Mouse (Mus musculus) stomach, embryonic 14.5 days (tissue): ENCODE data around the gene Ets2. TPM values are rescaled to one million over a fixed set of nuclear protein-coding genes. Genes with fewer than 3 reads are reported as not detected.

ENCODE experiments used
- ATAC-seq: fragments of 200-750 bp; cut with Nextera tagmentation; 2 replicates; pipeline ENCODE4 v1.8.0; 2017; ENCODE audit warnings: low read depth, moderate TSS enrichment; ENCODE audit not compliant: insufficient number of reproducible peaks, insufficient read depth, low FRiP score
- H3K27ac ChIP-seq: fragments of 300-500 bp; sonication (generic); 2 replicates; pipeline ENCODE4 v1.5.1; 2014; ENCODE audit warnings: mild to moderate bottlenecking, low read length, moderate library complexity, mixed read lengths
- H3K27me3 ChIP-seq: fragments of 300-500 bp; sonication (generic); 2 replicates; pipeline ENCODE4 v1.6.1; 2014; ENCODE audit warnings: low read length, control low read depth, mixed read lengths; ENCODE audit not compliant: control insufficient read depth, insufficient read depth
- H3K36me3 ChIP-seq: fragments of 300-500 bp; sonication (generic); 2 replicates; pipeline ENCODE4 v1.6.1; 2014; ENCODE audit warnings: mild to moderate bottlenecking, control low read depth, low read length, moderate library complexity, mixed read lengths; ENCODE audit not compliant: control insufficient read depth, insufficient read depth
- H3K4me1 ChIP-seq: fragments of 300-500 bp; sonication (generic); 2 replicates; pipeline ENCODE4 v1.6.1; 2014; ENCODE audit warnings: low read length, control low read depth, mixed read lengths; ENCODE audit not compliant: control insufficient read depth, insufficient read depth
- H3K4me2 ChIP-seq: fragments of 300-500 bp; sonication (generic); replicated peaks from 2 replicates; pipeline ENCODE4 v1.6.1; 2014; ENCODE audit warnings: low read depth, low read length, control low read depth
- H3K4me3 ChIP-seq: fragments of 300-500 bp; sonication (generic); 2 replicates; pipeline ENCODE4 v1.5.1; 2014; ENCODE audit warnings: low read depth, low read length, control low read depth
- H3K9ac ChIP-seq: fragments of 300-500 bp; sonication (generic); replicated peaks from 2 replicates; pipeline ENCODE4 v1.6.1; 2014; ENCODE audit warnings: low read depth, mild to moderate bottlenecking, control low read depth, low read length, moderate library complexity, mixed read lengths
- H3K9me3 ChIP-seq: fragments of 300-500 bp; sonication (generic); 2 replicates; pipeline ENCODE4 v1.6.1; 2016; ENCODE audit warnings: low read depth, low read length, control low read depth; ENCODE audit not compliant: control insufficient read depth
- WGBS: fragments of 180-500 bp; shearing (Covaris S2); extraction: QIAGEN DNeasy Blood & Tissue Kit; methylation state at CpG from one replicate; pipeline ENCODE4 v1.1.7; 2014; 5-methylcytosine and 5-hydroxymethylcytosine counted together
- polyA plus RNA-seq: library from polyadenylated mRNA; unstranded; fragments of >200 nt; fragmentation: Nextera tagmentation; extraction: Ambion mirVana; gene quantifications from 2 replicates; pipeline ENCODE4 v1.2.1, GENCODE M21; 2014

Gene Ets2
- polyA plus RNA-seq, 1 experiment from 2014 or later = 37.9 TPM

GRCm38 (mm10) chr16:95665472-95666131, 36.3 kb upstream of the Ets2 start:
- no peaks in the 10 kb centered on the region for H3K9me3 ChIP-seq

GRCm38 (mm10) chr16:95666288-95666687, 35.6 kb upstream of the Ets2 start:
- Histone ChIP-seq H3K4me1 (0 out of 2 replicates have a peak, but pooled peaks cover 4% of the 10 kb centered on the region), H3K27ac (no peak overlapping the region), H3K4me3 (no peak overlapping the region), H3K9me3 (no peaks in the 10 kb centered on the region), H3K36me3 (no peaks in the 10 kb centered on the region), H3K4me2 (no peak overlapping the region), H3K9ac (no peak overlapping the region), H3K27me3 (no peaks in the 10 kb centered on the region)
- 93% methylated on average over 10 of the region's 10 CpGs for WGBS
- no peak for ATAC-seq

More at GRCm38 (mm10) chr16:95665472-95666131, 36.3 kb upstream of the Ets2 start:
- H3K9ac ChIP-seq = no peak overlapping the region
- H3K4me2 ChIP-seq = no peak overlapping the region
- WGBS = 63% methylated on average over 6 of the region's 6 CpGs
- no peak overlapping the region for H3K4me3 ChIP-seq
- no peak for ATAC-seq
- no peak overlapping the region for H3K27ac ChIP-seq
- no peaks in the 10 kb centered on the region for H3K27me3 ChIP-seq
- 0 out of 2 replicates have a peak, but pooled peaks cover 4% of the 10 kb centered on the region for H3K4me1 ChIP-seq
- H3K36me3 ChIP-seq = no peaks in the 10 kb centered on the region

GRCm38 (mm10) chr16:95667395-95668150, 34.3 kb upstream of the Ets2 start:
- 0 out of 2 replicates have a peak, but pooled peaks cover 4% of the 10 kb centered on the region for H3K4me1 ChIP-seq
- no peak overlapping the region for H3K9ac ChIP-seq

GRCm38 (mm10) chr16:95668151-95668993, 33.5 kb upstream of the Ets2 start:
- H3K27me3 ChIP-seq = no peaks in the 10 kb centered on the region
- H3K4me1 ChIP-seq = 0 out of 2 replicates have a peak, but pooled peaks cover 4% of the 10 kb centered on the region
- no peaks in the 10 kb centered on the region for H3K9me3 ChIP-seq
- no peak overlapping the region for H3K27ac ChIP-seq
- 36% methylated on average over 19 of the region's 19 CpGs for WGBS
- ATAC-seq = peak; percentile 18; the same call in 1 of the 2 replicates
- H3K4me3 ChIP-seq = no peak overlapping the region
- H3K4me2 ChIP-seq = no peak overlapping the region
- no peaks in the 10 kb centered on the region for H3K36me3 ChIP-seq
- H3K9ac ChIP-seq = no peak overlapping the region; the same call in 1 of the 2 replicates

More at GRCm38 (mm10) chr16:95667395-95668150, 34.3 kb upstream of the Ets2 start:
- H3K4me3 ChIP-seq = no peak overlapping the region
- no peak for ATAC-seq
- H3K36me3 ChIP-seq = no peaks in the 10 kb centered on the region
- H3K27ac ChIP-seq = no peak overlapping the region
- no peaks in the 10 kb centered on the region for H3K27me3 ChIP-seq
- WGBS = 50% methylated on average over 11 of the region's 11 CpGs
- no peak overlapping the region for H3K4me2 ChIP-seq
- no peaks in the 10 kb centered on the region for H3K9me3 ChIP-seq

- Histone ChIP-seq H3K9me3 (no peaks in the 10 kb centered on the region), H3K27me3 (no peaks in the 10 kb centered on the region), H3K4me3 (no peak overlapping the region), H3K4me1 (peaks cover 16% of the 10 kb centered on the region; the same call in 1 of the 2 replicates), H3K36me3 (no peaks in the 10 kb centered on the region), H3K4me2 (peak overlapping the region; percentile 32), H3K9ac (no peak overlapping the region; the same call in 1 of the 2 replicates), H3K27ac (peak overlapping the region; percentile 84)
- 41% methylated on average over 5 of the region's 5 CpGs for WGBS
- ATAC-seq = peak; percentile 64
Measured at GRCm38 (mm10) chr16:95674452-95674921, 27.4 kb upstream of the Ets2 start.

- no peaks in the 10 kb centered on the region for H3K27me3 ChIP-seq
- peak; percentile 75 for ATAC-seq
- H3K4me2 ChIP-seq = no peak overlapping the region
- H3K4me3 ChIP-seq = no peak overlapping the region
- H3K27ac ChIP-seq = peak overlapping the region; percentile 72; the same call in 1 of the 2 replicates
- no peaks in the 10 kb centered on the region for H3K9me3 ChIP-seq
- WGBS = 47% methylated on average over 11 of the region's 11 CpGs
- H3K9ac ChIP-seq = no peak overlapping the region
- peaks cover 16% of the 10 kb centered on the region; the same call in 1 of the 2 replicates for H3K4me1 ChIP-seq
- H3K36me3 ChIP-seq = no peaks in the 10 kb centered on the region
Measured at GRCm38 (mm10) chr16:95675212-95675611, 26.7 kb upstream of the Ets2 start.

- no peak overlapping the region for H3K4me2 ChIP-seq
- no peaks in the 10 kb centered on the region for H3K9me3 ChIP-seq
- H3K4me3 ChIP-seq = no peak overlapping the region
- 86% methylated on average over 3 of the region's 3 CpGs for WGBS
- peaks cover 16% of the 10 kb centered on the region; the same call in 1 of the 2 replicates for H3K4me1 ChIP-seq
- ATAC-seq = no peak
- H3K27me3 ChIP-seq = no peaks in the 10 kb centered on the region
- H3K36me3 ChIP-seq = no peaks in the 10 kb centered on the region
- no peak overlapping the region for H3K9ac ChIP-seq
- H3K27ac ChIP-seq = no peak overlapping the region
Measured at GRCm38 (mm10) chr16:95676668-95677067, 25.2 kb upstream of the Ets2 start.

- WGBS = 76% methylated on average over 6 of the region's 6 CpGs
- no peak overlapping the region for H3K27ac ChIP-seq
- no peaks in the 10 kb centered on the region for H3K4me1 ChIP-seq
- ATAC-seq = peak; percentile 81; the same call in 1 of the 2 replicates
- H3K4me3 ChIP-seq = no peak overlapping the region
- H3K9me3 ChIP-seq = no peaks in the 10 kb centered on the region
- no peaks in the 10 kb centered on the region for H3K27me3 ChIP-seq
- no peak overlapping the region for H3K9ac ChIP-seq
- H3K4me2 ChIP-seq = no peak overlapping the region
- no peaks in the 10 kb centered on the region for H3K36me3 ChIP-seq
Measured at GRCm38 (mm10) chr16:95682431-95682892, 19.4 kb upstream of the Ets2 start.
